Mouse (Mus musculus): ENCODE data around the gene Nkx2-3. TPM values are rescaled to one million over a fixed set of nuclear protein-coding genes. Genes with fewer than 3 reads are reported as not detected.

The Nkx2-3 gene
- polyA plus RNA-seq, 1 experiment from 2014 or later, result not detected

GRCm38 (mm10) chr19:43610341-43610848 lies 1.7 kb upstream of the Nkx2-3 start:
- no peaks in the 10 kb centered on the region; the same call in 1 of the 2 replicates for H3K4me1 ChIP-seq (ENCODE audit: control insufficient read depth, insufficient read depth, low read depth, low read length)
- H3K36me3 ChIP-seq (ENCODE audit: control insufficient read depth, insufficient read depth, low read length), result no peaks in the 10 kb centered on the region
- 3% methylated on average over 32 of the region's 32 CpGs for WGBS
- H3K9me3 ChIP-seq (ENCODE audit: control insufficient read depth, low read length), result no peaks in the 10 kb centered on the region
- no peak overlapping the region for H3K4me2 ChIP-seq (ENCODE audit: low read length)
- H3K9ac ChIP-seq (ENCODE audit: low read depth, low read length), result no peak overlapping the region
- ATAC-seq, result no peak
- no peak overlapping the region for H3K4me3 ChIP-seq (ENCODE audit: low read length)
- H3K27me3 ChIP-seq (replicated peaks; ENCODE audit: control insufficient read depth, insufficient read depth, low read length), result peaks cover 49% of the 10 kb centered on the region
- no peak overlapping the region for H3K27ac ChIP-seq (ENCODE audit: low read depth, low read length)

DNA sequence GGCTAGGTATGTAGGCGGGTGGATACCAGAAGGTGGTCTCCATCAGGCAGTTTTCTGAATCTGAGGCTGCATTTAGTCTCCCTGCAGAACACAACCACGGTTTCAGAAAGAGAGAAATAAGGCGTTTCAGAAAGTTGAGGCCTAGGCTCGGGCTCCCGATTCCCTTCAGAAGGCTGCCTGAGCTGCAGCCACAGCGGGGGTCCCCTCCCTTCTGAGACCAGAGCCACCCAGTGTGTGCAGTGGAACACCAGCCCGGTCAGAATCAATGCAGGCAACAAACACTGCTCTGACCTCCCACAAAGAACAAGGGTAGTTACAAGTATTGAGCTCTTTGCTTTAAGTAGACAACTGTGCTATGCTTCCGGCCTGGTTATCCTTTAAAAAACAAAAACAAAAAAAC lies 1.0 kb upstream of the Nkx2-3 start:
- Histone ChIP-seq H3K36me3 (ENCODE audit: control insufficient read depth, insufficient read depth, low read length) (no peaks in the 10 kb centered on the region), H3K4me3 (ENCODE audit: low read length) (no peak overlapping the region), H3K9me3 (ENCODE audit: control insufficient read depth, low read length) (no peaks in the 10 kb centered on the region), H3K27me3 (replicated peaks; ENCODE audit: control insufficient read depth, insufficient read depth, low read length) (peaks cover 45% of the 10 kb centered on the region), H3K27ac (ENCODE audit: low read depth, low read length) (no peak overlapping the region), H3K4me1 (ENCODE audit: control insufficient read depth, insufficient read depth, low read depth, low read length) (no peaks in the 10 kb centered on the region; the same call in 1 of the 2 replicates), H3K9ac (ENCODE audit: low read depth, low read length) (no peak overlapping the region), H3K4me2 (ENCODE audit: low read length) (no peak overlapping the region)
- ATAC-seq, result no peak
- 13% methylated on average over 8 of the region's 8 CpGs for WGBS

GRCm38 (mm10) chr19:43611561-43611960 lies 564 bp upstream of the Nkx2-3 start:
- peaks cover 41% of the 10 kb centered on the region for H3K27me3 ChIP-seq (replicated peaks; ENCODE audit: control insufficient read depth, insufficient read depth, low read length)
- no peak overlapping the region for H3K4me2 ChIP-seq (ENCODE audit: low read length)
- H3K9me3 ChIP-seq (ENCODE audit: control insufficient read depth, low read length), result no peaks in the 10 kb centered on the region
- H3K9ac ChIP-seq (ENCODE audit: low read depth, low read length), result no peak overlapping the region
- 5% methylated on average over 12 of the region's 12 CpGs for WGBS
- no peak overlapping the region for H3K27ac ChIP-seq (ENCODE audit: low read depth, low read length)
- H3K4me3 ChIP-seq (ENCODE audit: low read length), result no peak overlapping the region
- no peak for ATAC-seq
- H3K36me3 ChIP-seq (ENCODE audit: control insufficient read depth, insufficient read depth, low read length), result no peaks in the 10 kb centered on the region
- H3K4me1 ChIP-seq (ENCODE audit: control insufficient read depth, insufficient read depth, low read depth, low read length), result peaks cover 4% of the 10 kb centered on the region

DNA sequence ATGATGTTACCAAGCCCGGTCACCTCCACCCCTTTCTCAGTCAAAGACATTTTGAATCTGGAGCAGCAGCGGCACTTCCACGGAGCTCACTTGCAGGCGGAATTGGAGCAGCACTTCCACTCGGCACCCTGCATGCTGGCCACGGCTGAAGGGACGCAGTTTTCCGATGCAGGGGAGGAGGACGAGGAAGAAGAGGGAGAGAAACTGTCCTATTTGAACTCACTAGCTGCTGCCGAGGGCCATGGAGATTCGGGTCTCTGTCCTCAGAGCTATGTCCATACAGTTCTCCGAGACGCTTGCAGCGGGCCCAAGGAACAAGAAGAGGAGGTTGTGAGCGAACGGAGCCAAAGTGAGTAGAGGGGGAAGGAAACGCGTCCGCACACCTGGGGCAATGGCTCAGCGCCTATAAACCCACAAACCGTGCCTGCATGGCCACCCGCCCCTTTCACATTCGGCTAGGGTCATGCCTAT lies 411 bp downstream of the Nkx2-3 start:
- no peak for ATAC-seq
- peaks cover 5% of the 10 kb centered on the region for H3K4me1 ChIP-seq (ENCODE audit: control insufficient read depth, insufficient read depth, low read depth, low read length)
- H3K36me3 ChIP-seq (ENCODE audit: control insufficient read depth, insufficient read depth, low read length), result no peaks in the 10 kb centered on the region
- H3K9ac ChIP-seq (ENCODE audit: low read depth, low read length), result no peak overlapping the region
- no peak overlapping the region for H3K4me3 ChIP-seq (ENCODE audit: low read length)
- H3K27ac ChIP-seq (ENCODE audit: low read depth, low read length), result no peak overlapping the region
- no peaks in the 10 kb centered on the region for H3K9me3 ChIP-seq (ENCODE audit: control insufficient read depth, low read length)
- H3K4me2 ChIP-seq (ENCODE audit: low read length), result 0 out of 2 replicates have a peak overlapping the region, but pooled peaks have one; percentile 15
- peaks cover 39% of the 10 kb centered on the region for H3K27me3 ChIP-seq (replicated peaks; ENCODE audit: control insufficient read depth, insufficient read depth, low read length)
- WGBS, result 1% methylated on average over 23 of the region's 23 CpGs

DNA sequence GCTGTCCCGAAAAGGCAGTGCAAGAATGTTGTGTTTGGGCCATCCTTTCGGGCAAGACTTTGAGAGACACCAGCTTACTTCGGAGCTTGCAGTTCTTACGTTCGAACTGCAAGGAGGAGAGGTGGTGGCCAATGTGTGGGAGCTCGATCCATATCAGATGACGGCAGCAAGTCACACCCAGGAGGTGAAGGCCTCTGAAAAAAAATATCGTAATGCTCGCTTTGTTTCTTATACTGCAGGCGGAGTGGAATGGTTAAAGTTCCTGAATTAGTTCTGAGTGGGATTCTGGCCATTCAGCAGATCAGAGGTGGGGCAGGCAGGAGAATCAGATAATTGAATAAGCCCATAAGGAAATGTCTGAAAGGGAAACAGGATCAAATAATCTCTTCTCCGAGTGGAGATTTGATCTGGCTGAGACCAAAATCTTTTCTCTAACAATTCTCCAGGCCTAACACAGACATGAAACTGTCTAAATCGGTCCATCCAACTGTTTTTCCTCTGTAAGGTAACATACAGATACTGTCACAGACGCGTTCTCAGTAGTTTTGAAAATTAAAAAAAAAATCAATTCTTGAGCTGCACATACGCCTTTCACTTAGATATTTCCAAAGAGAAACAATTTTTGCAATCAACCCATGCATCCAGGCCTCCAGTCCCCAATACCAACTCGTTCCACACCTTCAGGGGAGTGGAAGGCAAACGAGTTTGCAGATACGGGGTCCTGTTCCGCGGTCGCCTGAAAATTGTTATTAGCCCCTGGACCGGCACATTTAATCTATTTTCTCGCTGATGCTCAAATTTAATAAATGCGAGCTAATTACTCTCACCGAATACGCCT lies 1.4 kb downstream of the Nkx2-3 start:
- WGBS, result 3% methylated on average over 26 of the region's 26 CpGs

DNA sequence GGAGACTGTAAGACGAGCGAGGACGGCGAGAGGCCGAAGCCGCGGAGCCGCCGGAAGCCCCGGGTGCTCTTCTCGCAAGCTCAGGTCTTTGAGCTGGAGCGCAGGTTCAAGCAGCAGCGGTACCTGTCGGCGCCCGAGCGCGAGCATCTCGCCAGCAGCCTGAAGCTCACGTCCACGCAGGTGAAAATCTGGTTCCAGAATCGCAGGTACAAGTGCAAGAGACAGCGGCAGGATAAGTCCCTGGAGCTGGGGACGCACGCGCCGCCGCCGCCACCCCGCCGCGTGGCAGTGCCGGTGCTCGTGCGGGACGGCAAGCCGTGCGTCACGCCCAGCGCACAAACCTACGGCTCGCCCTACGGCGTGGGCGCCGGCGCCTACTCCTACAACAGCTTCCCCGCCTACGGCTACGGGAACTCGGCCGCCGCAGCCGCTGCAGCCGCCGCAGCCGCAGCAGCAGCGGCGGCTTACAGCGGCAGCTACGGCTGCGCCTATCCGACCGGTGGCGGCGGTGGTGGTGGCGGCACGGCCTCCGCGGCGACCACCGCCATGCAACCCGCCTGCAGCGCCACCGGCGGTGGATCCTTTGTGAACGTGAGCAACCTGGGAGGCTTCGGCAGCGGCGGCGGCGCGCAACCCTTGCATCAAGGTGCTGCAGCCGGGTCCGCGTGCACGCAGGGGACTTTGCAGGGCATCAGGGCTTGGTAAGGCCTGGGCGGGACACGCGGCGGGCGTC lies 2.4 kb downstream of the Nkx2-3 start:
- H3K27me3 ChIP-seq (replicated peaks; ENCODE audit: control insufficient read depth, insufficient read depth, low read length), result peaks cover 53% of the 10 kb centered on the region
- WGBS, result under 1% methylated on average over 70 of the region's 92 CpGs
- H3K36me3 ChIP-seq (ENCODE audit: control insufficient read depth, insufficient read depth, low read length), result no peaks in the 10 kb centered on the region
- peak overlapping the region; percentile 44 for H3K4me2 ChIP-seq (ENCODE audit: low read length)
- no peak overlapping the region for H3K9ac ChIP-seq (ENCODE audit: low read depth, low read length)
- peak overlapping the region; percentile 26 for H3K4me3 ChIP-seq (ENCODE audit: low read length)
- peaks cover 5% of the 10 kb centered on the region for H3K4me1 ChIP-seq (ENCODE audit: control insufficient read depth, insufficient read depth, low read depth, low read length)
- no peaks in the 10 kb centered on the region for H3K9me3 ChIP-seq (ENCODE audit: control insufficient read depth, low read length)
- ATAC-seq, result peak; percentile 27; the same call in 1 of the 2 replicates
- H3K27ac ChIP-seq (ENCODE audit: low read depth, low read length), result no peak overlapping the region

More for the DNA sequence above, 1.4 kb downstream of the Nkx2-3 start:
- no peak overlapping the region for H3K4me3 ChIP-seq (ENCODE audit: low read length)
- H3K36me3 ChIP-seq (ENCODE audit: control insufficient read depth, insufficient read depth, low read length), result no peaks in the 10 kb centered on the region
- H3K27ac ChIP-seq (ENCODE audit: low read depth, low read length), result no peak overlapping the region
- no peak overlapping the region for H3K4me2 ChIP-seq (ENCODE audit: low read length)
- H3K9me3 ChIP-seq (ENCODE audit: control insufficient read depth, low read length), result no peaks in the 10 kb centered on the region
- no peak overlapping the region for H3K9ac ChIP-seq (ENCODE audit: low read depth, low read length)
- ATAC-seq, result no peak
- H3K27me3 ChIP-seq (replicated peaks; ENCODE audit: control insufficient read depth, insufficient read depth, low read length), result peaks cover 46% of the 10 kb centered on the region
- peaks cover 5% of the 10 kb centered on the region for H3K4me1 ChIP-seq (ENCODE audit: control insufficient read depth, insufficient read depth, low read depth, low read length)

- H3K9me3 ChIP-seq (ENCODE audit: control insufficient read depth, low read length), result no peaks in the 10 kb centered on the region
- peak overlapping the region; percentile 44 for H3K4me2 ChIP-seq (ENCODE audit: low read length)
- peaks cover 53% of the 10 kb centered on the region for H3K27me3 ChIP-seq (replicated peaks; ENCODE audit: control insufficient read depth, insufficient read depth, low read length)
- WGBS, result under 1% methylated on average over 20 of the region's 20 CpGs
- ATAC-seq, result no peak
- H3K4me3 ChIP-seq (ENCODE audit: low read length), result peak overlapping the region; percentile 26
- peaks cover 5% of the 10 kb centered on the region for H3K4me1 ChIP-seq (ENCODE audit: control insufficient read depth, insufficient read depth, low read depth, low read length)
- no peak overlapping the region for H3K27ac ChIP-seq (ENCODE audit: low read depth, low read length)
- no peaks in the 10 kb centered on the region for H3K36me3 ChIP-seq (ENCODE audit: control insufficient read depth, insufficient read depth, low read length)
- H3K9ac ChIP-seq (ENCODE audit: low read depth, low read length), result no peak overlapping the region
These were observed 2.9 kb downstream of the Nkx2-3 start for GRCm38 (mm10) chr19:43615074-43615445.

DNA sequence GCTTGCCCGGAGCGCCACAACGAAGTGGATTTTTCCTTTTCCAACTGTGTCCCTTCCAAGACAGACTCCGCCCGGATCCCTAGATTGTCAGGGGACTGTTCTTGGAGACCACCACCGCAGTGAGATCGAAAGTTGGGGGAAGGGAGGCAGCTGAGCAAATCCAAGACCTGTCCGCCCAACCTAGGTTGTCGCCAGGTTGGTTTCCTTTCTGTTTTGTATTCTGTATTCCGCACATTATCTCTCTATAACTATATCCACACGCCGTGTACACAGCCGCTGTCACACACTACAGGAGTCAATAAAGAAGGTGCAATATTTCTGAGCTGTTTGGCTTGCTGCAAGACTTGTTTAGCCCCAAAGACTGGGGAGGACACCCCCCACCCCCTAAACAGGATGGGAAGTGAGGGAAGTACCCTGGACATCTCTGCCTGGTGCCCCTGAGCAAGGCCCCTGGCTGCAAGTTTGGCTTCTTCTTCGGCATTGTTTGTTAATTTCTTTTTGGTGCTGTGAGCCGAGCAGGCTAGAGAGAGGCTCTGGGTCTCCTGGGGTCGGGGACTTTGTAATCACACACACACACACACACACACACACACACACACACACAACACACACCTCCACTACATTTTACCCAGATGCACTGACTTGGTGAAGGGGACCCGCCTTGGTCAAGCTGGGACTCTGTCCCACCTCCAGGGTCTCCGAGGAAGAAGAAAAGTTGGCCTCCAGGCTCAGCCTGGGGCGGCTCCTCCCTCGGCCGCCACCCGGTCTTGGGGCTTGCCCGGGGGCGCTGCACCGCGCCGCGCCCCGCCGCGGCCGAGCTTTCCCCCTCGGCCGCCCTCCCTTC lies 3.7 kb downstream of the Nkx2-3 start:
- 0 out of 2 replicates have a peak, but pooled peaks have one; percentile 29 for ATAC-seq
- 1% methylated on average over 33 of the region's 34 CpGs for WGBS
- H3K27me3 ChIP-seq (replicated peaks; ENCODE audit: control insufficient read depth, insufficient read depth, low read length), result peaks cover 58% of the 10 kb centered on the region
- peak overlapping the region; percentile 50 for H3K4me2 ChIP-seq (ENCODE audit: low read length)
- no peak overlapping the region for H3K27ac ChIP-seq (ENCODE audit: low read depth, low read length)
- no peak overlapping the region; the same call in 1 of the 2 replicates for H3K9ac ChIP-seq (ENCODE audit: low read depth, low read length)
- H3K9me3 ChIP-seq (ENCODE audit: control insufficient read depth, low read length), result no peaks in the 10 kb centered on the region
- H3K36me3 ChIP-seq (ENCODE audit: control insufficient read depth, insufficient read depth, low read length), result no peaks in the 10 kb centered on the region
- H3K4me1 ChIP-seq (ENCODE audit: control insufficient read depth, insufficient read depth, low read depth, low read length), result peaks cover 5% of the 10 kb centered on the region
- peak overlapping the region; percentile 27 for H3K4me3 ChIP-seq (ENCODE audit: low read length)
